Mouse (Mus musculus) frontal cortex, adult (tissue): ENCODE results near the gene Fam172a.
A peak's percentile ranks its signal among the peaks of the same experiment; 100 is the strongest.

Source experiments
- ATAC-seq: cut with Nextera tagmentation; 2 replicates; pipeline ENCODE4 v1.9.2; 2017; ENCODE audit warnings: mild to moderate bottlenecking, moderate library complexity, mixed read lengths; ENCODE audit not compliant: low TSS enrichment

The Fam172a gene

GRCm38 (mm10) chr13:78198391-78198870, 496.6 kb downstream of the Fam172a start:
- no peak for ATAC-seq

- no peak for ATAC-seq
Observed at GRCm38 (mm10) chr13:78198871-78199641, 497.2 kb downstream of the Fam172a start.

DNA sequence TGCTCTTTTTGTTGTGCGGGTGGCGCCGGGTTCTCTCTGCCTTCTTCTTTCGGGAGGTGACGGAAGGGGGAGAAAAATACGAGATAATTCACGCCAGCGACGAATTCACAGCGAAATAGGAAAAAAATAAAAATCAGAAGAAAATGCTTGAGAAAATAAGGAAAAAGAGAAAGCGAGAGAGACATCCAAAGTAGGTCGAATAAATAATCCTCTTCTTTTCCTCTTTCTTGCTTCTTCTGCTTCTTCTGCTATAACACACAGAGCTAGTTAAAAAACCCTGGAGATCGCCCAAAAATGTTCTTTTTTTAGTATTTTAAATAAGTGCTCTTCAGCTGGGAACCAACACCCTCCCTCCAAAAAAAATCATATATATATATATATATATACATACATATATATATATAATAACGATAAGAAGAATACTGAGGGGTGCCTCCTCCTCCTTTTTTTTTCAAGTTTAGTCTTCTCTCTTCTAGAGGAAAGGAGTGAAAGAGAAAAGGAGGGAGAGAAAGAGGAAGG, 497.9 kb downstream of the Fam172a start, which contains the start of gene Nr2f1:
Gene Nr2f1, minus strand, starts transcription at position 116 of the 519 bp plus-strand sequence.
- ATAC-seq: no peak

DNA sequence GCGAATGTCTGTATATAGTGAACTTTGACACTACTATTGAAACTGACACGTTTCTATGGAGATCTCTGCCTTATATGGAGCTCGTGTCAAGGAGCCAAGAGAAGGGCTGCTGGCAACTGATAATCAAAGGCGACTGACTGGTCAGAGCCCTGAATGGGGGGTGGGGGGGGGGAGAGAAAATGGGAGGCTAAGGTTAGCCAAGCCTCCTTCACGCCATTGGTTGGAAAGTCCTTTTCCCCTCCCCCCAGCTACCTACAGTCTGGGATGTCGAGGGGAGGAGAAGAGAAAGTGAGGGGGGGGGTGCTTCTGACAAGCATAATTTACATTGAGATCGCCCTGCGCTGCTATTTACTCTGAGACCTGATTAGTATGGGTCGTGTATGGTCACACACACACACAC, 498.6 kb downstream of the Fam172a start:
- ATAC-seq: no peak

GRCm38 (mm10) chr13:78200991-78201870, 499.4 kb downstream of the Fam172a start:
- ATAC-seq: peak; percentile 55

DNA sequence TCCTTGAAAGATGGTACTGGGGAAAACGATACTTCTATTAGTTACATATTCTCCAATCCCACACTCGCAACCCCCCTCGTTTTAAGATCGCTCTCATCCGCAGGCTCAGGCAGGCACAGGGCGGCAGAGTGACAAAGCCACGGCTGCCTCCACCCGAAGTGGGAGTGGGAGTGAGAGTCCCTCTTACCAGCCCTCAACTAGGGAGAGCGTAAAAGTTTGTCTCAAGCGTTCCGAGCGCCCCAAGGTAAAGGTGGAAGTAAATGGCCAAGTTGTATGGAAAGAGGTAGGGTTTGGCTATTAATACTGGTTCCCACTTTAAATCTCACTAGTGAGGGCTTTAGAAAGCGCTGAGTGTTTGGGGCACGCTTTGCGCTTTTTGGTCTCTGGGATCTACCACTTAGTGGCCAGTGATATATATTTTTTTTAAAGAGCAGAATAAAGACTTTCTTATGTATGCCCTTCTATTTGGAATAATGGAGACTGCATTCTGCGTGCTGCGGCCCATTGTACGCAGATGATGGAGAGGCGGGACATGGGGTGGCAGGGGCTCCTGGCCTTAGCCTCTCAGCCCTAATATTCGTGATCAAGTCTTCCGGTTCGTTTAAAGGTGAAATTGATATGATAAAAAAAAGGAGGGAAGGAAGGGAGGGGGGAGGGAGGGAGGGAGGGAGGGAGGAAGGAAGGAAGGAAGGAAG, 500.2 kb downstream of the Fam172a start:
- ATAC-seq: peak; percentile 11

DNA sequence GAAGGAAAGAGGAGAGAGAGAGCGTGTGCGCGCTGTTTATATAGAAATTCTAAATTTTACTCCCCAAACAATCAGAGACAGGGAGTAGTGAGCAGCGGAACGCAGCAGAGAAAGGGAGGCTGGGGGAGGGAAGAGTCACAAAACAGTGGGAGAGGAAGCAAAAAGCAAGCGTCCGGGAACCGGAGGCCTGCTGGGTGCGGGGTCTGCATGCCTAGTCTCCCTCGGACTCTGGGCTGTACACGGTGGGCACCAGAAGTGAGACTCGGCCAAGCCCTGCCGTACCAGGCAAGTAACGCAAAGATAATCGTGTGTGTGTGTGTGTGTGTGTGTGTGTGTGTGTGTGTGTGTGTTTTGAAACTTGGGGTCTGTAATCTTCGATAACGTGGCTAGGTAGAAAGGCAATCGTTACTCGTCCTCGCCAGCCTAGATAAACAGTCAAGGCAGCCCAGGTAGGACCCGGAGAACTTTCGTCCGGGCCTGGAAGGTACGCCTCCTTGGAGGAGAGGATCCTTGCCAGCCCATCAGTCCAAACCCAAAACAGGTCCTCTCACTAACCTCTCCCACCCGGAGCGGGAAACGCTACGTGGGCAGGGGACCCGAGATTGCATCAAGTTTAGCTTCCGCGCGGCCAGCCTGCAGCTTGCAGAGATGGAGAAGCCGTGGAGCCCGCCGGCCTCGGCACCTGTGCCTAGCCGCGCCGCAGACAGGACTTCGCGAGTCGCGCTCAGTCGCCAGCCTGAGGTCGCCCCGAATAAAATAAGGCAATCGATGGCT, 500.9 kb downstream of the Fam172a start:
- peak; percentile 10 for ATAC-seq

GRCm38 (mm10) chr13:78203348-78204061, 501.7 kb downstream of the Fam172a start:
- ATAC-seq: peak; percentile 24

- no peak for ATAC-seq
Observed at GRCm38 (mm10) chr13:78205426-78205825, 503.6 kb downstream of the Fam172a start.

DNA sequence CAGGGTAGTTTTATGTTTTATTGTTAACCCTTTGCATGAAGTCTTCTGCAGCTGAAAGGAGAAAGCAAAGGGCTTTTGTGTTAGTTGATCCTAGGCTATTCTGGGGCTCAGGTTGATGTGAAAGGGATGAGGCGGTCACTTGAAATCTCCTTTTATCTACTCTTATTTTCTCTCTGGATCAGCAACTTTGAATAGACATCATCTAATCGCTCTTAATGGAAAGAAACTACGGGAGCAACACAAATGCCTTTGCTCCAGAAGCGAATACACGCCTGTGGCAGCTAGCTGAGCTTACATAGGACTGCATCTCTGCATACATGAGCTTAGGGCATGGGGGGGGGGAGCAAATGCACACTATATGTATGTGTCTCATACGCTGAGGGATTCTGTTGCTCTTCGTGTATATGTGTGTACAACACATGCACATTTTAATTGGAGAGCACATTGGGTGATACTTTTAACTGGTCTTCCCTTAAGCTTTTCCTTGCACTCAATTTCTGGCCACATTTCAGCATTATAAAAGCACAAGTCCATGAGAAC, 505.1 kb downstream of the Fam172a start:
- no peak for ATAC-seq

- no peak for ATAC-seq
Observed at GRCm38 (mm10) chr13:78207796-78208645, 506.2 kb downstream of the Fam172a start.

- ATAC-seq: no peak
Observed at GRCm38 (mm10) chr13:78208689-78209410, 507.0 kb downstream of the Fam172a start.

- ATAC-seq: peak; percentile 38
Observed at GRCm38 (mm10) chr13:78209611-78210028, 507.8 kb downstream of the Fam172a start.

DNA sequence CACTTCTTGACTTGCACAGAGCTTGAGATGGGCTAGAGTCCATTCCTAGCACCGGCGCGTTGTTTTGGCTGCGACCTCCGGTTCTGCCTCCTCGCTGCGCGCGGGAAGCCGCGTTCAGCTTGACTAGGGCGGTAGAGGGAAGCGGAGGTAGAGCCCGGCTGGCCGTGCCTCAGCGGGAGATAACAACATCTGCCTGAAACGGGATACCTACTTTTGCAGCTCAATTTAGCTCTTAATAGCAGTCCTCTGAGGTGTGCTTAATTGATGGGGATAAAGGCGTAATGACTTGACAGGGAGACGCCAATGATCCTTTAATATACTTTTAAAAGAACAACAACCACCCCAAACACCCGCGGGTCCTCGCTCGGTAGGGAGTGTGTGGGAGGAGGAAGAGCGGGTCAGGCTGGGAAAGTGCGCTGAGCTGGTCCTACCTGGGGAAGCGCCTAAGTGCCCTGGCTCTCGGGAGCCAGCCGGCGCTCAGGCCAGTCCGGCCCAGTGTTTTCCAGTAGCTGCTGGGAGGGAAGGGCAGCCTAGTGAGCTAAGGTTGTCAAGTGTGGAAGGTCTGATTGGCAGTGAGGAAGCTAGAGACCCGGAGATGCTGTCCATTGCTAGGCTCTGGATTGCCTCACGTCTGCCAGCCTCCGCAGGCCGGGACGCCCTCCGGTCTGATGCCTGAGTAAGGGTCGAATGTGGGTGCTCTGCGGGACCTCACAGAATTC, 508.4 kb downstream of the Fam172a start:
- peak; percentile 30 for ATAC-seq

GRCm38 (mm10) chr13:78210748-78211089, 508.9 kb downstream of the Fam172a start:
- peak; percentile 15 for ATAC-seq

GRCm38 (mm10) chr13:78211231-78212010, 509.6 kb downstream of the Fam172a start:
- ATAC-seq: no peak

- peak; percentile 7; the same call in 1 of the 2 replicates for ATAC-seq
Observed at GRCm38 (mm10) chr13:78212111-78212510, 510.3 kb downstream of the Fam172a start.
